Mouse (Mus musculus): ENCODE results near the gene Sstr4. TPM values are rescaled to one million over a fixed set of nuclear protein-coding genes. Genes with fewer than 3 reads are reported as not detected.

Sstr4 gene
- total and polyA plus RNA-seq, 3 experiments, result not detected

DNA sequence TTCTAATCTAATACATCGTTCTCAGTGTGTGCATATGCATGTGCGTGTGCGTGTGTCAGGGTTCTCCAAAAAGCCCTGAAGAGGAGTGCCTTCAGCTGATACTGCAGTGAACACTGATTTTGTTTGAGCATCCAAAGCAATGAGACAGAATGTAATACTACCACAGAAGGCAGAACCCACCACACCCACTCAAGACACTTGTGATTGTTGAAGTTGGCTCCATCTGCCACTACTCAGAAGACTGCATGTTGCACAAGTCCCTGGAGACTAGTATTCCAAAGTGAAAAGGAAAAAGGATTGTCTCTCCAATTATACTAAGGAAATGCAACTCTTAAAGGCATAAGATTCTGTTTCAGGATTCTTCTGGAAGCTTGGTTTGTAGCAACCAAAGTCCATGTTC is 30.6 kb upstream of the Sstr4 start:
- Histone ChIP-seq H3K27ac (ENCODE audit: control insufficient read depth, low read depth, low read length) (no peak overlapping the region), H3K36me3 (ENCODE audit: control insufficient read depth in 1 of 2, insufficient read depth in 2 of 2, low read length in 2 of 2) (no peaks in the 10 kb centered on the region), H3K27me3 (ENCODE audit: control insufficient read depth in 1 of 2, insufficient read depth in 2 of 2, low read length in 2 of 2) (no peaks in the 10 kb centered on the region), H3K79me2 (ENCODE audit: control insufficient read depth, insufficient read depth, low read length, poor library complexity) (no peaks in the 10 kb centered on the region), H3K9ac (ENCODE audit: control insufficient read depth, low read depth, low read length, poor library complexity, severe bottlenecking) (no peak overlapping the region), H3K4me3 (ENCODE audit: control insufficient read depth in 1 of 2, insufficient read depth in 1 of 2, low read depth in 2 of 2, low read length in 2 of 2) (no peak overlapping the region), H3K4me1 (ENCODE audit: control insufficient read depth in 1 of 2, insufficient read depth in 2 of 2, low read length in 2 of 2) (no peaks in the 10 kb centered on the region), H3K9me3 (replicated peaks; ENCODE audit: insufficient read depth, low read length) (no peaks in the 10 kb centered on the region)
- TF ChIP-seq GATA1 (IDR thresholded peaks at IDR 0.05; ENCODE audit: low read depth, low read length), result no peak
- no peak for TF ChIP-seq MAX (IDR thresholded peaks at IDR 0.05; ENCODE audit: low read length)
- TF ChIP-seq SMC3 (IDR thresholded peaks at IDR 0.05; ENCODE audit: low read depth, low read length), result no peak
- no peak for TF ChIP-seq USF2 (IDR thresholded peaks at IDR 0.05; ENCODE audit: borderline replicate concordance in 1 of 2, insufficient read depth in 1 of 2, low read depth in 1 of 2, low read length in 2 of 2)
- no peak for TF ChIP-seq MEF2A (IDR thresholded peaks at IDR 0.05; ENCODE audit: extremely low read depth, insufficient replicate concordance, low read depth, low read length, poor library complexity, severe bottlenecking)
- TF ChIP-seq E2F4 (IDR thresholded peaks at IDR 0.05; ENCODE audit: borderline replicate concordance, low read depth, low read length), result no peak
- TF ChIP-seq SIN3A (IDR thresholded peaks at IDR 0.05; ENCODE audit: low read length), result no peak
- TF ChIP-seq TCF12 (IDR thresholded peaks at IDR 0.05; ENCODE audit: low read depth, low read length), result no peak
- no peak for TF ChIP-seq POLR2AphosphoS5 (IDR thresholded peaks at IDR 0.05; ENCODE audit: borderline replicate concordance, low read depth, low read length)
- TF ChIP-seq GABPA (IDR thresholded peaks at IDR 0.05; ENCODE audit: low read depth, low read length), result no peak
- TF ChIP-seq BHLHE40 (IDR thresholded peaks at IDR 0.05; ENCODE audit: borderline replicate concordance, low read depth, low read length), result no peak
- no peak for TF ChIP-seq CHD2 (IDR thresholded peaks at IDR 0.05; ENCODE audit: low read length)
- no peak for TF ChIP-seq NELFE (IDR thresholded peaks at IDR 0.05; ENCODE audit: low read depth, low read length)
- TF ChIP-seq HCFC1 (IDR thresholded peaks at IDR 0.05; ENCODE audit: low read depth, low read length), result no peak
- TF ChIP-seq USF1 (IDR thresholded peaks at IDR 0.05; ENCODE audit: low read depth, low read length), result no peak
- TF ChIP-seq CHD1 (IDR thresholded peaks at IDR 0.05; ENCODE audit: low read depth, low read length), result no peak
- TF ChIP-seq ZMIZ1 (IDR thresholded peaks at IDR 0.05; ENCODE audit: low read depth, low read length), result no peak
- DNase-seq (ENCODE audit: low read depth, low spot score), result no peak

DNA sequence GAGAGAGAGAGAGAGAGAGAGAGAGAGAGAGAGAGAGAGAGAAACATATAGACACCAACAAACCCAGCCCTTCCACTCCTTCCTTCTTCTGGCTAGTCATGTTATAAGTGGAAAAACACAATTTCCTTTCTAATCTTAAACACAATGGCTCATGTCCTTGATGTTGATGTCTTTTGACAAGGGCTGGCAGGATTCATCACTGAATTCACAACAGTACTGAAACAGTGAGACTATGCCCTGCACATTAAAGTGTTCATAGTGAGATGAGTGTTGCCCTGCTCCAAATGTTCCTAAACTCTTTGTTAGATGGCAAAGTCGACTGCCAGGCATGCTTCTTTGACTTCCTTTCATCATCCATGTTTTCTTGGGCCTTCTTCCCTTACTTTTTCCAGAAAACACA is 29.9 kb upstream of the Sstr4 start:
- Histone ChIP-seq H3K27me3 (ENCODE audit: control insufficient read depth in 1 of 2, insufficient read depth in 2 of 2, low read length in 2 of 2) (no peaks in the 10 kb centered on the region), H3K4me1 (ENCODE audit: control insufficient read depth in 1 of 2, insufficient read depth in 2 of 2, low read length in 2 of 2) (no peaks in the 10 kb centered on the region), H3K27ac (ENCODE audit: control insufficient read depth, low read depth, low read length) (no peak overlapping the region), H3K9ac (ENCODE audit: control insufficient read depth, low read depth, low read length, poor library complexity, severe bottlenecking) (no peak overlapping the region), H3K4me3 (ENCODE audit: control insufficient read depth in 1 of 2, insufficient read depth in 1 of 2, low read depth in 2 of 2, low read length in 2 of 2) (no peak overlapping the region), H3K79me2 (ENCODE audit: control insufficient read depth, insufficient read depth, low read length, poor library complexity) (no peaks in the 10 kb centered on the region), H3K36me3 (ENCODE audit: control insufficient read depth in 1 of 2, insufficient read depth in 2 of 2, low read length in 2 of 2) (no peaks in the 10 kb centered on the region), H3K9me3 (replicated peaks; ENCODE audit: insufficient read depth, low read length) (no peaks in the 10 kb centered on the region)
- TF ChIP-seq SIN3A (IDR thresholded peaks at IDR 0.05; ENCODE audit: low read length) (no peak), ZKSCAN1 (IDR thresholded peaks at IDR 0.05; ENCODE audit: low read depth, low read length) (no peak), EP300 (IDR thresholded peaks at IDR 0.05; ENCODE audit: low read depth in 1 of 2, low read length in 2 of 2) (no peak), ZC3H11A (IDR thresholded peaks at IDR 0.05; ENCODE audit: low read depth, low read length) (no peak), MEF2A (IDR thresholded peaks at IDR 0.05; ENCODE audit: extremely low read depth, insufficient replicate concordance, low read depth, low read length, poor library complexity, severe bottlenecking) (no peak), GABPA (IDR thresholded peaks at IDR 0.05; ENCODE audit: low read depth, low read length) (no peak), NRF1 (IDR thresholded peaks at IDR 0.05; ENCODE audit: insufficient read depth, low read depth, low read length, poor library complexity, severe bottlenecking) (no peak), E2F4 (IDR thresholded peaks at IDR 0.05; ENCODE audit: borderline replicate concordance, low read depth, low read length) (no peak), ELF1 (IDR thresholded peaks at IDR 0.05; ENCODE audit: low read depth, low read length) (no peak), ZNF384 (IDR thresholded peaks at IDR 0.05; ENCODE audit: low read depth, low read length) (no peak), BHLHE40 (IDR thresholded peaks at IDR 0.05; ENCODE audit: borderline replicate concordance, low read depth, low read length) (no peak), UBTF (IDR thresholded peaks at IDR 0.05; ENCODE audit: borderline replicate concordance, insufficient read depth, low read depth, low read length) (no peak), MYC (IDR thresholded peaks at IDR 0.05; ENCODE audit: low read depth, low read length) (no peak), ZMIZ1 (IDR thresholded peaks at IDR 0.05; ENCODE audit: low read depth, low read length) (no peak), POLR2AphosphoS2 (IDR thresholded peaks at IDR 0.05; ENCODE audit: low read length) (no peak), HCFC1 (IDR thresholded peaks at IDR 0.05; ENCODE audit: low read depth, low read length) (no peak)
- DNase-seq (ENCODE audit: low read depth, low spot score), result no peak

Data from MEL (cell line).